Mouse (Mus musculus) spleen, adult 18-20 months (tissue): ENCODE results near the gene Xlr5a.
"Not testable (repeated sequence)": the region's sequence is repeated elsewhere in the genome, so short reads cannot be mapped to it uniquely, and the experiment has no call there.

Experiments used
- DNase-seq, 2 experiments: peaks; one replicate each; pipeline ENCODE4 v3.0.0; 2022; ENCODE audit warnings: mixed read lengths in 2 of 2

Gene Xlr5a

GRCm38 (mm10) chrX:73143218-73143618 lies 149.6 kb downstream of the Xlr5a start:
- DNase-seq, result not testable (repeated sequence)

GRCm38 (mm10) chrX:73122859-73123829 lies 169.6 kb downstream of the Xlr5a start:
- DNase-seq, result not testable (repeated sequence)

- DNase-seq, result not testable (repeated sequence)
These were observed 176.0 kb downstream of the Xlr5a start, which contains the start of gene Gm14685 for GRCm38 (mm10) chrX:73116747-73117146. Gm14685 (plus strand) TSS chrX:73117047.

GRCm38 (mm10) chrX:73096941-73097508 lies 195.8 kb downstream of the Xlr5a start, which contains the start of gene Xlr3a:
Xlr3a (minus strand) TSS chrX:73097095.
- not testable (repeated sequence) for DNase-seq

GRCm38 (mm10) chrX:73082267-73083055 lies 210.3 kb downstream of the Xlr5a start, which contains the start of gene Xlr4a:
Xlr4a (minus strand) TSS chrX:73082478.
- DNase-seq, result peak in 1 of 2 experiments; percentile 3

- DNase-seq, result not testable (repeated sequence)
These were observed 225.9 kb downstream of the Xlr5a start for GRCm38 (mm10) chrX:73066765-73067312.

GRCm38 (mm10) chrX:73064415-73064793 lies 228.4 kb downstream of the Xlr5a start, which contains the start of gene Pnma3:
Pnma3 (plus strand) TSS chrX:73064787.
- no peak for DNase-seq

GRCm38 (mm10) chrX:73063512-73064414 lies 229.0 kb downstream of the Xlr5a start:
- DNase-seq, result no peak

- no peak for DNase-seq
These were observed 230.5 kb downstream of the Xlr5a start for GRCm38 (mm10) chrX:73062323-73062722.

- DNase-seq, result no peak
These were observed 231.2 kb downstream of the Xlr5a start for GRCm38 (mm10) chrX:73061528-73061927.
